Mouse (Mus musculus) lung, postnatal 0 days (tissue): ENCODE results near the gene Trappc2l.

Experiments
- CTCF ChIP-seq: IDR thresholded peaks from 2 replicates; pipeline ENCODE4 v1.5.1; 2016; ENCODE audit warnings: antibody characterized with exemption, mild to moderate bottlenecking
- EP300 ChIP-seq: IDR thresholded peaks from 2 replicates; pipeline ENCODE4 v1.6.1; 2016; ENCODE audit warnings: antibody characterized with exemption, mild to moderate bottlenecking, control low read depth

DNA sequence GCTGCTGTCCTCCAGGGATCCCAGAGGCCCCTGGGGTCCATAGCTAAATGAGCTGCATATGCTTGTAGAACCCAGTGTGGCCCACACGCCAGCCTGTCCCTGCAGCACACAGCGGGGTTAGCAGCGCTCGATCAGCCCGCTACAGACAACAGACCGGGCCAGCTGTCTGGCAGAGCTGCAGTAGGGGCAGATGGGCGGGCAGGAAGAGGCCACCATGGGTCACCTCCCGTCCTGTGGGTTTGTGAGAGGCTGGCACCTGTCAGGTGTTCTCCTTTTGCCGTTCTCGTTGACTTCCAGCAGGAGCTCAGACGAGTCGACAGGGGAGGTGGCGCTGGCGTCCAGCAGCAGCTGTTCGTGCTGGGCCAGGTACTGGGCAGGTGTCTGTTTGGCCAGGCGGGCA, 27.2 kb downstream of the Trappc2l start:
- TF ChIP-seq CTCF (no peak), EP300 (no peak)
